6 mouse cellular contexts compared by ENCODE assay signal in genomic region chr14:53766501-53766900, GRCm38 (mm10).
A peak's percentile ranks its signal among the peaks of the same experiment; 100 is the strongest.
DNase-seq lines count a peak whose midpoint lies in the region; ATAC-seq lines count a peak whose summit lies in the region.
"Not testable (repeated sequence)": the region's sequence is repeated elsewhere in the genome, so short reads cannot be mapped to it uniquely, and the experiment has no call there.

No protein-coding gene starts in this region.

- H3K27me3 ChIP-seq in embryonic facial prominence, embryonic 14.5 days (replicated peaks; ENCODE audit: control insufficient read depth, insufficient read depth, low read length); liver, embryonic 12.5 days (replicated peaks); liver, embryonic 16.5 days (ENCODE audit: control insufficient read depth, insufficient read depth, low read depth, low read length): not testable (repeated sequence)

- H3K36me3 ChIP-seq in embryonic facial prominence, embryonic 14.5 days (ENCODE audit: control insufficient read depth, insufficient read depth, low read length); liver, embryonic 12.5 days; liver, embryonic 16.5 days (ENCODE audit: control insufficient read depth, insufficient read depth): not testable (repeated sequence)

- peak; percentile 16 for DNase-seq in CD4-positive, CD25-positive, alpha-beta regulatory T cell, adult 2 months (ENCODE audit: low read depth, low spot score)
- DNase-seq in MEL-GATA-1-ER (ENCODE audit: extremely low read depth, low read depth), result peak; percentile 17
- DNase-seq in embryonic facial prominence, embryonic 14.5 days (ENCODE audit: low spot score), result peak; percentile 4
- DNase-seq in naive thymus-derived CD4-positive, alpha-beta T cell, adult 2 months (ENCODE audit: low read depth), result peak; percentile 35

- 64% methylated on average over 6 of the region's 6 CpGs for WGBS in embryonic facial prominence, embryonic 14.5 days
- WGBS in liver, embryonic 12.5 days (ENCODE audit: insufficient replicate concordance), result 39% methylated on average over 6 of the region's 6 CpGs
- WGBS in liver, embryonic 16.5 days (ENCODE audit: insufficient replicate concordance), result 33% methylated on average over 6 of the region's 6 CpGs

- H3K27ac ChIP-seq in embryonic facial prominence, embryonic 14.5 days (replicated peaks; ENCODE audit: low read depth, low read length), result not testable (repeated sequence)
- H3K27ac ChIP-seq in liver, embryonic 12.5 days, result peak overlapping the region; percentile 34; the same call in 1 of the 2 replicates
- H3K27ac ChIP-seq in liver, embryonic 16.5 days (ENCODE audit: low read length), result peak overlapping the region; percentile 30; the same call in 1 of the 2 replicates

- H3K9ac ChIP-seq in embryonic facial prominence, embryonic 14.5 days (ENCODE audit: low read depth, low read length); liver, embryonic 12.5 days; liver, embryonic 16.5 days (ENCODE audit: low read depth, low read length): not testable (repeated sequence)

- H3K4me1 ChIP-seq in embryonic facial prominence, embryonic 14.5 days (ENCODE audit: control insufficient read depth, insufficient read depth, low read length), result not testable (repeated sequence)
- H3K4me1 ChIP-seq in liver, embryonic 12.5 days, result peaks cover 26% of the 10 kb centered on the region
- H3K4me1 ChIP-seq in liver, embryonic 16.5 days (ENCODE audit: control insufficient read depth, low read depth, low read length), result peaks cover 10% of the 10 kb centered on the region

- H3K4me2 ChIP-seq in embryonic facial prominence, embryonic 14.5 days (ENCODE audit: low read depth, low read length), result not testable (repeated sequence)
- H3K4me2 ChIP-seq in liver, embryonic 12.5 days, result peak overlapping the region; percentile 48
- peak overlapping the region; percentile 49; the same call in 1 of the 2 replicates for H3K4me2 ChIP-seq in liver, embryonic 16.5 days (ENCODE audit: low read depth, low read length)

- not testable (repeated sequence) for ATAC-seq in embryonic facial prominence, embryonic 14.5 days (ENCODE audit: low read depth)
- ATAC-seq in liver, embryonic 12.5 days, result 0 out of 2 replicates have a peak, but pooled peaks have one; percentile 35
- ATAC-seq in liver, embryonic 16.5 days (ENCODE audit: low read depth), result peak; percentile 33; the same call in 1 of the 2 replicates

- H3K9me3 ChIP-seq in embryonic facial prominence, embryonic 14.5 days (ENCODE audit: control insufficient read depth, low read length); liver, embryonic 12.5 days (replicated peaks); liver, embryonic 16.5 days (replicated peaks; ENCODE audit: control insufficient read depth, low read length): not testable (repeated sequence)

- H3K4me3 ChIP-seq in embryonic facial prominence, embryonic 14.5 days (ENCODE audit: low read depth, low read length); liver, embryonic 12.5 days; liver, embryonic 16.5 days (ENCODE audit: low read depth, low read length): not testable (repeated sequence)
